In the genomic region with DNA sequence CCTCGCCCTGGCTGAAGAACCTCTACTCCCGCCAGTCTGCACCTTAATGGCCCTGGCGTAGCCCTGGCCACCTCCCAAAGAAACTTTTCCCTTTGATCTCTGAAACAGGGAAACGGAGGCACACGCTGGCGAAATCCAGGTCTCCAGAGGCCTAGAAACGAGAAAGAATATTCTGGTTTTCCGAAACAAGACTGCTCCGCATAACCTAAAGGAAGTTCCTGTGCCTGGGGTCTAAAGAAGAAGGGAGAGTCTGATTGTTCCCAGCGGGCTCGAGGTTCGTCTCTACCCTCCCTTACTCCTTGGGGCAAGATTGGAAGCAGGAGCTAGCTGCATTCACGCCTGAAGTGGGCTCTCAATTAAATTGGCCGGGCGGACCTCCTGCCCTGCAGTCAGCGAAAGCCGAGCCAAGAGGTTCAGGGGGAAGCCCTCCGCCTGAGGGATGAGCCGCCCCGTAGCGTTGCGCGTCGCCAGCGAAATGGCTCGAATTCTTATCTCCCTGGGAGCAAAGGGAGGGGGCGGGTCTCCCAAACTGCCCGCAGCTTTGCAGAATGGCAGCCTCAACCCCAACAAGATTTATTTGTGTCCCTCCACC, we compare ENCODE assay signal across 8 mouse cellular contexts. TPM values are rescaled to one million over a fixed set of nuclear protein-coding genes. Genes with fewer than 3 reads are reported as not detected.
A peak's percentile ranks its signal among the peaks of the same experiment; 100 is the strongest.
DNase-seq lines count a peak whose midpoint lies in the region; ATAC-seq and TF ChIP-seq lines count a peak whose summit lies in the region.

No protein-coding gene starts in this region.

- no peak for TF ChIP-seq CTCF in gastrocnemius, adult 2 months (IDR thresholded peaks at IDR 0.05)

- no peaks in the 10 kb centered on the region for H3K9me3 ChIP-seq in kidney, embryonic 15.5 days (replicated peaks)
- no peaks in the 10 kb centered on the region for H3K9me3 ChIP-seq in embryonic facial prominence, embryonic 10.5 days
- no peaks in the 10 kb centered on the region for H3K9me3 ChIP-seq in intestine, embryonic 15.5 days
- H3K9me3 ChIP-seq in neural tube, embryonic 14.5 days (ENCODE audit: control insufficient read depth, low read length): no peaks in the 10 kb centered on the region

- H3K27me3 ChIP-seq in kidney, embryonic 15.5 days: peaks cover 98% of the 10 kb centered on the region
- peaks cover 100% of the 10 kb centered on the region for H3K27me3 ChIP-seq in embryonic facial prominence, embryonic 10.5 days (replicated peaks; ENCODE audit: low read depth, poor library complexity, severe bottlenecking)
- H3K27me3 ChIP-seq in intestine, embryonic 15.5 days (replicated peaks): peaks cover 93% of the 10 kb centered on the region
- H3K27me3 ChIP-seq in neural tube, embryonic 14.5 days (ENCODE audit: control insufficient read depth, insufficient read depth, low read length): 0 out of 2 replicates have a peak, but pooled peaks cover 15% of the 10 kb centered on the region

- peak overlapping the region; percentile 55 for H3K4me2 ChIP-seq in kidney, embryonic 15.5 days
- H3K4me2 ChIP-seq in intestine, embryonic 15.5 days (replicated peaks): no peak overlapping the region; the same call in 1 of the 2 replicates
- peak overlapping the region; percentile 50; the same call in 1 of the 2 replicates for H3K4me2 ChIP-seq in neural tube, embryonic 14.5 days (ENCODE audit: low read depth, low read length)

- intact Hi-C loops in gastrocnemius, adult 2 months (cut with DNase I): no loop called here

- ATAC-seq in kidney, embryonic 15.5 days (replicated peaks; ENCODE audit: low FRiP score): no peak
- ATAC-seq in intestine, embryonic 15.5 days: no peak
- ATAC-seq in neural tube, embryonic 14.5 days (ENCODE audit: low read depth): no peak
- no peak for ATAC-seq in inflammation-experienced regulatory T-cells, adult 6 months

- H3K4me1 ChIP-seq in kidney, embryonic 15.5 days: peaks cover 26% of the 10 kb centered on the region
- peaks cover 73% of the 10 kb centered on the region for H3K4me1 ChIP-seq in embryonic facial prominence, embryonic 10.5 days
- peaks cover 3% of the 10 kb centered on the region; the same call in 1 of the 2 replicates for H3K4me1 ChIP-seq in intestine, embryonic 15.5 days (replicated peaks)
- peaks cover 4% of the 10 kb centered on the region; the same call in 1 of the 2 replicates for H3K4me1 ChIP-seq in neural tube, embryonic 14.5 days (ENCODE audit: control insufficient read depth, insufficient read depth, low read length)

- no peak overlapping the region for H3K9ac ChIP-seq in kidney, embryonic 15.5 days
- H3K9ac ChIP-seq in intestine, embryonic 15.5 days: no peak overlapping the region
- H3K9ac ChIP-seq in neural tube, embryonic 14.5 days (replicated peaks; ENCODE audit: low read depth, low read length): no peak overlapping the region

- WGBS in kidney, embryonic 15.5 days: under 1% methylated on average over 28 of the region's 28 CpGs
- under 1% methylated on average over 28 of the region's 28 CpGs for WGBS in embryonic facial prominence, embryonic 10.5 days
- WGBS in intestine, embryonic 15.5 days: 2% methylated on average over 28 of the region's 28 CpGs
- under 1% methylated on average over 28 of the region's 28 CpGs for WGBS in neural tube, embryonic 14.5 days

- peak overlapping the region; percentile 34; the same call in 1 of the 2 replicates for H3K4me3 ChIP-seq in kidney, embryonic 15.5 days (replicated peaks)
- peak overlapping the region; percentile 51 for H3K4me3 ChIP-seq in embryonic facial prominence, embryonic 10.5 days
- 0 out of 2 replicates have a peak overlapping the region, but pooled peaks have one; percentile 6 for H3K4me3 ChIP-seq in intestine, embryonic 15.5 days (replicated peaks)
- H3K4me3 ChIP-seq in neural tube, embryonic 14.5 days (ENCODE audit: low read depth, low read length): no peak overlapping the region
- H3K4me3 ChIP-seq in gastrocnemius, adult 2 months: no peak overlapping the region

- H3K27ac ChIP-seq in kidney, embryonic 15.5 days: no peak overlapping the region
- peak overlapping the region; percentile 74 for H3K27ac ChIP-seq in embryonic facial prominence, embryonic 10.5 days (replicated peaks)
- no peak overlapping the region for H3K27ac ChIP-seq in intestine, embryonic 15.5 days
- no peak overlapping the region for H3K27ac ChIP-seq in neural tube, embryonic 14.5 days (ENCODE audit: low read depth, low read length)
- no peak overlapping the region for H3K27ac ChIP-seq in gastrocnemius, adult 2 months

- no peaks in the 10 kb centered on the region for H3K36me3 ChIP-seq in kidney, embryonic 15.5 days
- H3K36me3 ChIP-seq in embryonic facial prominence, embryonic 10.5 days (replicated peaks): no peaks in the 10 kb centered on the region
- no peaks in the 10 kb centered on the region for H3K36me3 ChIP-seq in intestine, embryonic 15.5 days
- H3K36me3 ChIP-seq in neural tube, embryonic 14.5 days (ENCODE audit: control insufficient read depth, insufficient read depth, low read length): no peaks in the 10 kb centered on the region

- DNase-seq in kidney, adult 8-10 months: no peak
- peak; percentile 74 for DNase-seq in embryonic facial prominence, embryonic 10.5 days (ENCODE audit: low spot score)
- no peak for DNase-seq in gastrocnemius, adult 2 months
- DNase-seq in layer of hippocampus, postnatal 10 days (ENCODE audit: low spot score in 2 of 2): no peak

RNA-seq across cellular contexts. Expression of a gene that starts 33.2 kb away (rescaled TPM):
- polyA plus RNA-seq in kidney, embryonic 15.5 days (2015; fragmentation: Nextera tagmentation; extraction: Ambion mirVana): 2.8 and 4.1 TPM in 2 replicates
- 8.3 and 8.5 TPM in 2 replicates for polyA plus RNA-seq in embryonic facial prominence, embryonic 10.5 days (2016; fragmentation: Nextera tagmentation; extraction: Ambion mirVana)
- polyA plus RNA-seq in intestine, embryonic 15.5 days (2015; fragmentation: Nextera tagmentation; extraction: Ambion mirVana): 0.19 and 0.21 TPM in 2 replicates
- 7.3 and 9.1 TPM in 2 replicates for polyA plus RNA-seq in neural tube, embryonic 14.5 days (2014; fragmentation: Nextera tagmentation; extraction: Ambion mirVana)
- not detected for polyA plus RNA-seq in inflammation-experienced regulatory T-cells, adult 6 months (2017; shearing (Covaris generic))
- under 1 TPM in 1 of 2 experiments, not detected in 1; 0.06 TPM for total RNA-seq in gastrocnemius, adult 2 months (2021)
- total RNA-seq in layer of hippocampus, postnatal 10 days (2021): under 1 TPM; 0.38 to 0.48 TPM

Comparison
In these comparisons a context has a peak if more than half of its experiments do, and no peak if none do; other contexts are left out.
1. H3K4me3 ChIP-seq: peak in kidney, embryonic 15.5 days (single experiment), embryonic facial prominence, embryonic 10.5 days (single experiment) and intestine, embryonic 15.5 days (single experiment); none in neural tube, embryonic 14.5 days (single experiment) and gastrocnemius, adult 2 months (single experiment).